8 mouse cellular contexts compared by ENCODE assay signal in the genomic region with DNA sequence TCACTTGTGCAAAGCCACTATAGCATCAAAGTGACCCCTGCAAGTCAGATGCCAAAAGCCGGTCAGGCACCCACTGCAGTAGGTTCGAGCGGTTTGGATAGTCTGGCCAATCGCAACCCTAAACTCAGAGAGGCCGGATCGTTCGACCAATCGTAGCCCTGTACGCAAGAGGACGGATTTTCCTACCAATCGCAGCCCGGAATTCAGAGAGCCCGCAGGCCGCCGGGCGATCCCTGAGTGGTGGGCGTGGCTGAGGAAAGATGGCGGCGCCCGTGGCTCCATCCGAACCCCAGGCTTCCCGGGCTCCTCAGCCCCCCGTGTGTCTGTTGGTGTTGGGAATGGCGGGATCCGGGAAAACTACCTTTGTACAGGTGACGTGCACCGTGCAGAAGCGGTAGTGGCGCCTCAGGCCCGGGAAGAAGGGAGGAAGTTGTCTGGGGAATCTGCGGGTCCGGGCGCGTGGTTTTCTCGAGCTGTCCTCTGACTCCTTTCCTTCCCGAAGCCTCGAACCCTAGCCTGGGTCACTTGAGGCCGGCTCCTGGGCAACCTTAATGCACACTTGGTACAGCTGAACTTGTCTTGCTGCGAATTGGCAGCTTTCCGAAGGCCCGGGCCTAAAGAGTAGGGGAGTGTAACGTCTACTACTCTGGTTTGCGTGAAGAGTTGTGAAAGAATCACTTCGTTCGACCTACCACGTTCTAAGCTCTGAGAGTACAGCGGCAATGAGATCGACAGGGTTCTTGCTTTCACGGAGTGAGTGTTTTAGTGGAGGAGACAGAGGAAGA. TPM values are rescaled to one million over a fixed set of nuclear protein-coding genes. Genes with fewer than 3 reads are reported as not detected.
DNase-seq lines count a peak whose midpoint lies in the region; ATAC-seq lines count a peak whose summit lies in the region.

TSS of gene Gpn1 (plus strand) at position 229 of the 785 bp plus-strand sequence.

- ATAC-seq in erythroblast, adult 5-6 weeks (replicated peaks; ENCODE audit: low FRiP score, poor library complexity, severe bottlenecking): peak; percentile 100
- peak; percentile 100 for ATAC-seq in kidney, embryonic 15.5 days (replicated peaks; ENCODE audit: low FRiP score)
- peak; percentile 100 for ATAC-seq in monocyte, adult 5-6 weeks (replicated peaks; ENCODE audit: insufficient number of reproducible peaks, low FRiP score, low TSS enrichment, poor library complexity, severe bottlenecking)

- H3K27me3 ChIP-seq in heart, embryonic 10.5 days (ENCODE audit: insufficient read depth, poor library complexity, severe bottlenecking): no peaks in the 10 kb centered on the region
- H3K27me3 ChIP-seq in kidney, embryonic 15.5 days: peaks cover 9% of the 10 kb centered on the region; the same call in 1 of the 2 replicates

- H3K9ac ChIP-seq in kidney, embryonic 15.5 days: peak within 1 kb of the TSS; percentile 76

- WGBS in heart, embryonic 10.5 days: 0% methylated on average over 49 of the region's 49 CpGs
- under 1% methylated on average over 49 of the region's 49 CpGs for WGBS in kidney, embryonic 15.5 days

- H3K9me3 ChIP-seq in heart, embryonic 10.5 days: no peaks in the 10 kb centered on the region
- no peaks in the 10 kb centered on the region for H3K9me3 ChIP-seq in kidney, embryonic 15.5 days (replicated peaks)

- H3K27ac ChIP-seq in heart, embryonic 10.5 days: peak within 1 kb of the TSS; percentile 88
- H3K27ac ChIP-seq in kidney, embryonic 15.5 days: no peak within 1 kb of the TSS

- peak within 1 kb of the TSS; percentile 82 for H3K4me2 ChIP-seq in kidney, embryonic 15.5 days

- peak; percentile 85 to 86 for DNase-seq in B cell, adult 2 months
- DNase-seq in brain, adult 2 months (ENCODE audit: low read depth, low spot score): peak; percentile 97
- DNase-seq in heart, embryonic 10.5 days (ENCODE audit: low spot score): peak; percentile 97
- peak; percentile 91 for DNase-seq in liver
- DNase-seq in spleen, postnatal 4 days (ENCODE audit: low spot score in 2 of 2): peak; percentile 85 to 92

- peak within 1 kb of the TSS; percentile 87 for H3K4me3 ChIP-seq in heart, embryonic 10.5 days
- peak within 1 kb of the TSS; percentile 91 for H3K4me3 ChIP-seq in kidney, embryonic 15.5 days (replicated peaks)

- peaks cover 35% of the 10 kb centered on the region for H3K36me3 ChIP-seq in heart, embryonic 10.5 days
- peaks cover 37% of the 10 kb centered on the region for H3K36me3 ChIP-seq in kidney, embryonic 15.5 days

- peaks cover 10% of the 10 kb centered on the region for H3K4me1 ChIP-seq in heart, embryonic 10.5 days
- peaks cover 10% of the 10 kb centered on the region for H3K4me1 ChIP-seq in kidney, embryonic 15.5 days

RNA-seq across cellular contexts. Expression of gene Gpn1, which starts in this region (rescaled TPM):
- total RNA-seq in erythroblast, adult 5-6 weeks (2015; ENCODE audit: low replicate concordance): 4.0 and 6.9 TPM in 2 replicates
- total RNA-seq in erythroblast, adult 5-6 weeks (2017; ENCODE audit: low replicate concordance): 4.0 and 4.3 TPM in 2 replicates
- polyA plus RNA-seq in heart, embryonic 10.5 days (2016; fragmentation: Nextera tagmentation; extraction: Ambion mirVana): 70.2 and 81.7 TPM in 2 replicates
- polyA plus RNA-seq in kidney, embryonic 15.5 days (2015; fragmentation: Nextera tagmentation; extraction: Ambion mirVana): 70.5 and 72.3 TPM in 2 replicates
- 15.1 to 24.0 TPM (median 21.2 TPM) in 3 replicates for total RNA-seq in monocyte, adult 5-6 weeks (2017)
